Mouse (Mus musculus) liver, adult 2 months (tissue): ENCODE measurements at regions not wholly inside any gene's neighbourhood (a gene's known extent, or its start where the extent isn't known, plus 50 kb on each side); places are given as distances from the start of the nearest gene placed in this dataset.

Experiments
- CTCF ChIP-seq: fragments of 200-500 bp; IDR thresholded peaks from 2 replicates; pipeline ENCODE4 v1.5.1; 2011; ENCODE audit warnings: low read depth, low read length, control low read depth
- POLR2A ChIP-seq: fragments of 200-500 bp; IDR thresholded peaks from 2 replicates; pipeline ENCODE4 v1.6.1; 2011; ENCODE audit warnings: low read length, control low read depth; ENCODE audit not compliant: insufficient read depth; ENCODE audit errors: extremely low read depth

GRCm38 (mm10) chr3:50976141-50976780 is 248.0 kb upstream of the Noct start:
- TF ChIP-seq CTCF: no peak
- TF ChIP-seq POLR2A: no peak
